Mouse (Mus musculus): ENCODE data around the gene Acpp.

DNA sequence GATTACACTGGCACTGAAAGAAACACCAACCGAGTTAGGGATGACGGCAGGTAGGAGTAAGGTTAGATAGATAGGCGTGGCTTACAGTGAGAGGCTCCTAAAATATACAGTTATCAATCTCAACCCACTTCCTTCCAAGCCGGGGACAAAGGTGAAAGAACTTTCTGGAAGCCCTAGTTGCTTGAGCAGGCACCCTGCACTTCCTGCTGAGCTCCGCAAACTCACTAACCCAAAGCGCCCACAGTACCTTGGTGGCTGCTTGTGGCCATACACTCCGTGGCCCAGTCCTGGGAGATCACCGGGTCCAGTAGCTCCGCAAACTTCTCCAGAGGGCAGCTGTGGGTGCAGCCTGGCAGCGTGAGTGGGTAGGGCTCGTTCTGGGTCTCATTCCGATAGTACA, 37.0 kb downstream of the Acpp start:
- TF ChIP-seq CTCF (IDR thresholded peaks at IDR 0.05; ENCODE audit: low read depth, low read length) (no peak), EP300 (IDR thresholded peaks at IDR 0.05; ENCODE audit: insufficient read depth, low read depth, low read length) (no peak), POLR2A (IDR thresholded peaks at IDR 0.05; ENCODE audit: insufficient read depth, low read length) (no peak)

Data from ES-Bruce4 (cell line).